Mouse (Mus musculus): ENCODE measurements around the gene Atp8b5. TPM values are rescaled to one million over a fixed set of nuclear protein-coding genes. Genes with fewer than 3 reads are reported as not detected.
A peak's percentile ranks its signal among the peaks of the same experiment; 100 is the strongest.

Gene Atp8b5
- polyA plus RNA-seq, 1 experiment: not detected

- H3K4me3 ChIP-seq (replicated peaks): no peak overlapping the region
- no peaks in the 10 kb centered on the region for H3K9me3 ChIP-seq (ENCODE audit: control insufficient read depth, low read length)
- H3K36me3 ChIP-seq (ENCODE audit: control insufficient read depth): no peaks in the 10 kb centered on the region
- H3K27me3 ChIP-seq (ENCODE audit: control insufficient read depth): no peaks in the 10 kb centered on the region
- no peaks in the 10 kb centered on the region for H3K4me1 ChIP-seq (ENCODE audit: control insufficient read depth)
- TF ChIP-seq TAL1 (IDR thresholded peaks at IDR 0.05; ENCODE audit: low read length) (no peak), GATA1 (IDR thresholded peaks at IDR 0.05; ENCODE audit: low read length) (no peak)
These were observed 18.1 kb upstream of the Atp8b5 start for GRCm38 (mm10) chr4:43248909-43249308.

GRCm38 (mm10) chr4:43251269-43251668, 15.7 kb upstream of the Atp8b5 start:
- TF ChIP-seq TAL1 (IDR thresholded peaks at IDR 0.05; ENCODE audit: low read length) (no peak), GATA1 (IDR thresholded peaks at IDR 0.05; ENCODE audit: low read length) (no peak)
- Histone ChIP-seq H3K27me3 (ENCODE audit: control insufficient read depth) (no peaks in the 10 kb centered on the region), H3K4me3 (replicated peaks) (no peak overlapping the region), H3K36me3 (ENCODE audit: control insufficient read depth) (no peaks in the 10 kb centered on the region), H3K4me1 (ENCODE audit: control insufficient read depth) (no peaks in the 10 kb centered on the region), H3K9me3 (ENCODE audit: control insufficient read depth, low read length) (no peaks in the 10 kb centered on the region)

GRCm38 (mm10) chr4:43257040-43257439, 9.9 kb upstream of the Atp8b5 start:
- Histone ChIP-seq H3K4me1 (ENCODE audit: control insufficient read depth) (no peaks in the 10 kb centered on the region), H3K4me3 (replicated peaks) (no peak overlapping the region), H3K36me3 (ENCODE audit: control insufficient read depth) (no peaks in the 10 kb centered on the region), H3K9me3 (ENCODE audit: control insufficient read depth, low read length) (no peaks in the 10 kb centered on the region), H3K27me3 (ENCODE audit: control insufficient read depth) (no peaks in the 10 kb centered on the region)
- TF ChIP-seq GATA1 (IDR thresholded peaks at IDR 0.05; ENCODE audit: low read length) (no peak), TAL1 (IDR thresholded peaks at IDR 0.05; ENCODE audit: low read length) (no peak)

GRCm38 (mm10) chr4:43258556-43258955, 8.4 kb upstream of the Atp8b5 start:
- H3K4me3 ChIP-seq (replicated peaks): no peak overlapping the region

GRCm38 (mm10) chr4:43259435-43259834, 7.5 kb upstream of the Atp8b5 start:
- no peaks in the 10 kb centered on the region for H3K9me3 ChIP-seq (ENCODE audit: control insufficient read depth, low read length)
- no peaks in the 10 kb centered on the region for H3K27me3 ChIP-seq (ENCODE audit: control insufficient read depth)
- TF ChIP-seq GATA1 (IDR thresholded peaks at IDR 0.05; ENCODE audit: low read length) (no peak), TAL1 (IDR thresholded peaks at IDR 0.05; ENCODE audit: low read length) (no peak)

More at GRCm38 (mm10) chr4:43258556-43258955, 8.4 kb upstream of the Atp8b5 start:
- Histone ChIP-seq H3K36me3 (ENCODE audit: control insufficient read depth) (no peaks in the 10 kb centered on the region), H3K9me3 (ENCODE audit: control insufficient read depth, low read length) (no peaks in the 10 kb centered on the region), H3K4me1 (ENCODE audit: control insufficient read depth) (no peaks in the 10 kb centered on the region), H3K27me3 (ENCODE audit: control insufficient read depth) (no peaks in the 10 kb centered on the region)
- TF ChIP-seq TAL1 (IDR thresholded peaks at IDR 0.05; ENCODE audit: low read length): no peak
- no peak for TF ChIP-seq GATA1 (IDR thresholded peaks at IDR 0.05; ENCODE audit: low read length)

GRCm38 (mm10) chr4:43260096-43260495, 6.9 kb upstream of the Atp8b5 start:
- TF ChIP-seq TAL1 (IDR thresholded peaks at IDR 0.05; ENCODE audit: low read length) (no peak), GATA1 (IDR thresholded peaks at IDR 0.05; ENCODE audit: low read length) (no peak)
- H3K9me3 ChIP-seq (ENCODE audit: control insufficient read depth, low read length): no peaks in the 10 kb centered on the region
- H3K4me1 ChIP-seq (ENCODE audit: control insufficient read depth): no peaks in the 10 kb centered on the region
- H3K4me3 ChIP-seq (replicated peaks): no peak overlapping the region
- H3K36me3 ChIP-seq (ENCODE audit: control insufficient read depth): no peaks in the 10 kb centered on the region
- no peaks in the 10 kb centered on the region for H3K27me3 ChIP-seq (ENCODE audit: control insufficient read depth)

More at GRCm38 (mm10) chr4:43259435-43259834, 7.5 kb upstream of the Atp8b5 start:
- H3K4me3 ChIP-seq (replicated peaks): no peak overlapping the region
- no peaks in the 10 kb centered on the region for H3K4me1 ChIP-seq (ENCODE audit: control insufficient read depth)
- no peaks in the 10 kb centered on the region for H3K36me3 ChIP-seq (ENCODE audit: control insufficient read depth)

GRCm38 (mm10) chr4:43262821-43263220, 4.1 kb upstream of the Atp8b5 start:
- TF ChIP-seq TAL1 (IDR thresholded peaks at IDR 0.05; ENCODE audit: low read length): no peak
- TF ChIP-seq GATA1 (IDR thresholded peaks at IDR 0.05; ENCODE audit: low read length): no peak
- Histone ChIP-seq H3K36me3 (ENCODE audit: control insufficient read depth) (no peaks in the 10 kb centered on the region), H3K4me1 (ENCODE audit: control insufficient read depth) (peaks cover 10% of the 10 kb centered on the region), H3K27me3 (ENCODE audit: control insufficient read depth) (no peaks in the 10 kb centered on the region), H3K9me3 (ENCODE audit: control insufficient read depth, low read length) (no peaks in the 10 kb centered on the region), H3K4me3 (replicated peaks) (no peak overlapping the region)

- TF ChIP-seq GATA1 (IDR thresholded peaks at IDR 0.05; ENCODE audit: low read length) (no peak), TAL1 (IDR thresholded peaks at IDR 0.05; ENCODE audit: low read length) (no peak)
- Histone ChIP-seq H3K4me1 (ENCODE audit: control insufficient read depth) (peaks cover 10% of the 10 kb centered on the region), H3K27me3 (ENCODE audit: control insufficient read depth) (no peaks in the 10 kb centered on the region), H3K9me3 (ENCODE audit: control insufficient read depth, low read length) (no peaks in the 10 kb centered on the region), H3K36me3 (ENCODE audit: control insufficient read depth) (no peaks in the 10 kb centered on the region), H3K4me3 (replicated peaks) (no peak overlapping the region)
These were observed 813 bp upstream of the Atp8b5 start for GRCm38 (mm10) chr4:43266146-43266545.

- peak overlapping the region; percentile 40 for H3K4me3 ChIP-seq (replicated peaks)
- H3K4me1 ChIP-seq (ENCODE audit: control insufficient read depth): peaks cover 10% of the 10 kb centered on the region
- H3K9me3 ChIP-seq (ENCODE audit: control insufficient read depth, low read length): no peaks in the 10 kb centered on the region
- TF ChIP-seq TAL1 (IDR thresholded peaks at IDR 0.05; ENCODE audit: low read length) (no peak), GATA1 (IDR thresholded peaks at IDR 0.05; ENCODE audit: low read length) (no peak)
- no peaks in the 10 kb centered on the region for H3K27me3 ChIP-seq (ENCODE audit: control insufficient read depth)
- H3K36me3 ChIP-seq (ENCODE audit: control insufficient read depth): no peaks in the 10 kb centered on the region
These were observed 332 bp downstream of the Atp8b5 start for GRCm38 (mm10) chr4:43267323-43267658.

- TF ChIP-seq TAL1 (IDR thresholded peaks at IDR 0.05; ENCODE audit: low read length): no peak
- no peak for TF ChIP-seq GATA1 (IDR thresholded peaks at IDR 0.05; ENCODE audit: low read length)
- Histone ChIP-seq H3K4me3 (replicated peaks) (no peak overlapping the region), H3K36me3 (ENCODE audit: control insufficient read depth) (no peaks in the 10 kb centered on the region), H3K4me1 (ENCODE audit: control insufficient read depth) (no peaks in the 10 kb centered on the region), H3K27me3 (ENCODE audit: control insufficient read depth) (no peaks in the 10 kb centered on the region), H3K9me3 (ENCODE audit: control insufficient read depth, low read length) (no peaks in the 10 kb centered on the region)
These were observed 18.5 kb downstream of the Atp8b5 start for GRCm38 (mm10) chr4:43285476-43285875.

All from erythroblast, embryonic 14.5 days (primary cell).